Mouse (Mus musculus) lung, postnatal 0 days (tissue): ENCODE measurements around the gene 9130213A22Rik.

Experiments used
- CTCF ChIP-seq: IDR thresholded peaks from 2 replicates; pipeline ENCODE4 v1.5.1; 2016; ENCODE audit warnings: antibody characterized with exemption, mild to moderate bottlenecking
- EP300 ChIP-seq: IDR thresholded peaks from 2 replicates; pipeline ENCODE4 v1.6.1; 2016; ENCODE audit warnings: antibody characterized with exemption, mild to moderate bottlenecking, control low read depth

- no peak for TF ChIP-seq CTCF
- no peak for TF ChIP-seq EP300
These were observed 43.5 kb downstream of the 9130213A22Rik start for GRCm38 (mm10) chr11:69078805-69079438.
